Mouse (Mus musculus): Measurements from ENCODE around the gene Gm45021.

The Gm45021 gene

DNA sequence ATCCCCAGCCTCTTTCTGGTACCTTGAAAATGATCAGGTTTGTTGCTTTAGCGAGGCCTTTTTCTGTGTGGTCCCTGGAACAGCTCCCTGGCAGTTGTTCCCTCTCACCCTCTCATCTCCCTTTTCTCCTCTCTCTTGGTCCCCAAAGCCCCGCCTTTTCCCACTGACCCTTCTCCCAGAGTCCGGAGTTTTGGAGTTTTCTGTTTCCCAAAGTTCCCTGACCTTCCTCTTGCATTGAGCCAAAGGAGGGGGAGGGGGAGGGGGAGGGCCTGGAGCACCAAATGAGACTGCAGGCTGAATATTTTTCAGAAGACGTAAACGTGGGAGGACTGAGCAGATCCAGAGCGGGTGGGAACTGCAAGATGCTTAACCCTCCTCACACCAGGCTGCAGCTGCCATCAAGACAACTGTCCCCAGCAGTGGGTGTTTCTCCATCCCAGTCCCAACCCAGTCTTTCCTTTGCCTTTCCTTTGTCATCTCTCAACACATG is 16.8 kb upstream of the Gm45021 start, which contains the start of gene Rarres2:
Gene Rarres2, minus strand, starts transcription at position 218 of the 490 bp plus-strand sequence.
- no peak for DNase-seq (ENCODE audit: low read depth, low spot score)

DNA sequence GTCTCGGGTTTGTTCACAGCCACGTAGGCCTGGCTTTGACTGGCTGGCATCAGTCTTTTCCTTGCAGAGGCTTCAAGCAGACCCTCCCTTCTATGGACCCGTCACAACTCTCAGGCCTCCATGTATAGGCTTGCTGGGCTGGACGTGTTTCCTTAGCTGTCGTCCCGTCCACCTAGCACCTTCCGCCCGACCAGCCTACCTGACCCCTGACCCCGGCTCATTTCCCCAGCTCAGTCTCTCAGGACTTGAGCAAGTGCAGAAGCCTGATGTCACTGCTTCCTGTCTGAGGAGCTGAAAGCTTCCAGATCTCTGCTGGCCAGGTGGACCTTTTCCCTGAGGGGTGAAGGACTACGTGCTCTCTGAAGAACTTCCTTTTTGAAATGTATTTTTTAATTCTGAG is 16.1 kb upstream of the Gm45021 start:
- DNase-seq (ENCODE audit: low read depth, low spot score), result no peak

- no peak for DNase-seq (ENCODE audit: low read depth, low spot score)
These were observed 15.4 kb upstream of the Gm45021 start for GRCm38 (mm10) chr6:48573981-48574380.

GRCm38 (mm10) chr6:48578736-48579135 is 10.7 kb upstream of the Gm45021 start:
- no peak for DNase-seq (ENCODE audit: low read depth, low spot score)

DNA sequence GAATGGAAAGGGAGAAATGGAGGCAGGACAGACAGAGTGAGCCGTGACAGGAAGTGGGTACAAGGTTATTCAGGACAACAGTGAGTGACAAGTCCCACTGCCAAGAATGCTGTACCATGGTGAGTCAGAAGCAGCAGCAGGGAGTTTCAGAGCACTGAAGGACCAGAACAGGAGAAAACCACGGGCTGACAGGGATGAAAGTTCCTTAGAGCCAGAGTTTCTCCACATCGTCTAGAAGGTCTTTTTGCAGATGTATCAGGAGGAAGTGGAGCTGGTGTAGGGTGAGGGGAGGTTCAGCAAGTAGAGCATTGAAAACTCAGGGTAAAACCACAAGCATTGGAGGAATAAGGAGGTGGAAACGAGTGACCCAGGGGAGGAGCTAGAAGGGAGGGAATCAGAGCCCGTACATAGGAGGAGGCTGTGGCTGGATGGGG is 10.2 kb upstream of the Gm45021 start:
- peak; percentile 18 for DNase-seq (ENCODE audit: low read depth, low spot score)

DNA sequence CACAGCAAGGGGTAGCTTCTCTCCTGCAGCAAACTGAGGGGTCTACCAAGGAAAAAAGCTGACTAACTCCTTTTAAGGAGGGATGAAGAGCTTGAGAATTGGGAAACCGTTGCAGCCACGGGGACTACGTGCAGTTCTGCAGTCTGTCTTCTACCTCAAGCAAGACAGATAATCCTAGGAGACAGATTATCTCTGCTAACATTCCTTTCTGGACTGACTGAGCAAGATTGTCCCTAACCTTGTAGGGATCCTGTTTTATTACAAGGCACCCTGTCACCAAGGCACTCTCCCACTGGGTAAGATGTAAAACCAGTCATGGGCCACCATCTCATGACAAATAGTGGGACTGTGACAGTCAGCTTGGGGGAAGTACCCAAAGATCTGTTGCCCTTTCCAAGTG is 8.2 kb upstream of the Gm45021 start:
- no peak for DNase-seq (ENCODE audit: low read depth, low spot score)

GRCm38 (mm10) chr6:48582037-48582436 is 7.4 kb upstream of the Gm45021 start:
- peak; percentile 58 for DNase-seq (ENCODE audit: low read depth, low spot score)

DNA sequence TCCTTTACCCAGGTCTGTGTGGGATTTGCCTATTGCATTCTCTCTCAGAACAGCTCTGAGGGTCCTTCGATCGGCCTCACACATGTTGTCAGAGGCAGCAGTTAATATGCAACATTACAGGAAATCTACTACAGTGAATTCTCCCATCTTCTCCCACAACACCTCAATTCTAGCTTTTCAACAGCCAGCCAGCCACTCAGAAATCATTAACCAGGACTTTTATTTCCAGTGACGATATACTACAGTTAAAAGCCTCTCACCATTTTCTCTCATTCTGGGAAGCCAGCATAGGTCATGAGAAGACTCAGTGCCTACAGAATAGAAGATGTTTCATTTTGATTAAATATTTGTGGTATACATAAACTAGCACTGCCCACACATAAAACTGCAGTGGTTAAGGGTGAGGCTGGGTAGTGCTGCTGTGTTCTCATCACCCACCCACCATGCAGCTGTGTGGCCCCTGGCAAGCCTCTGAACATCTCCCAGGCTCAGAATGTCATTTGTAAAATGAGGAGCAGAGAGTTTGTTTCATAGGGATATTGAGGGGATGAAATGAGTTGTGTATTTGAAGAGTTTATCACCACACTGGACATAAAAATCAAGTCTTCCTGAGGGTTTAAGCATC is 1.9 kb downstream of the Gm45021 start:
- DNase-seq (ENCODE audit: low read depth, low spot score), result no peak

GRCm38 (mm10) chr6:48591871-48592270 is 2.5 kb downstream of the Gm45021 start:
- DNase-seq (ENCODE audit: low read depth, low spot score), result no peak

DNA sequence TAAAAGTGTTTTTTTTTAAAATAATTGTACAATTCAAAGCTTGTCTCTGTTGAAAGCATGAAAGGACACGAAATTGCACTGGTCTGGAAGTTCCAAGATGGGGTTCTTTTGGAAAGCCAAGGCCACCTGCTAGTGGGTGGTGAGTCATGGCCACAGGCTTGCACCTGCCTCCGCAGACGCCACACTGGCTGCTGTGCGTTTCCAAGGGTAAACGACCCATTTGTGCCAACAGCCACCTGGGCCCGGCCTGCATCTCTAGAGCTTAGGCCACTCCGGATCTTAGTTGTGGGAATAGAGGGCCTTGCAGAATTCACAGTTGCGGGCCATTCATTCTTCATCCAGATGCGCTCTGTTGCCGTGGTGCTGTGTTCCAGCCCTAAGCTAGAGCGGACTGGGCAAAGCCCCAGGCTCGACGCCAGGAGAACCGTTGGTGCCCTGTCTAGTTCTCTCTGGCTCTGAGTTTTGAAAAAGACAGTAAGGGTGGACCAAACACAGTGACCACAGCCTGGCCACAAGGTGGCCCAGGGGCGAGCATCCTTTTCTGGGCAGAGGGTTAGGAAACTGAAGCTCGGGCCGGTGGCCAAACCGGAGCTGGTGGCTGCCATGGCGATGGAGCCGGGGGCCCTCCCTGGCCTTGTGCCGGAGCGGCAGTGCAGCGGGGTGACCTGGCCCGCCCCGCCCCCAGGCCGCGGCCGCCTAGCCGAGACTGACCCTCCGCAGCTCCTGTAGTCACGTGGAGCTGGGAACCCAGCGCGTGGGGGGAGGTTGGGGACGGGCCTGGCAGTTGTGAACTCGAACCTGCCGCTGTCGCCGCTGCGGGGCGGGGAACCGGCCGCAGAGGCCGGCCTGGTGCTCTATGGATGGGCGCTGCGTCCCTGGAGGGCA is 4.0 kb downstream of the Gm45021 start, which contains the start of the genes Repin1 and Gm44965:
Gene Repin1, plus strand, starts transcription at position 726 of the 885 bp plus-strand sequence.
Gene Gm44965, plus strand, starts transcription at position 784 of the 885 bp plus-strand sequence.
- peak; percentile 71 for DNase-seq (ENCODE audit: low read depth, low spot score)

- peak; percentile 74 for DNase-seq (ENCODE audit: low read depth, low spot score)
These were observed 4.8 kb downstream of the Gm45021 start for GRCm38 (mm10) chr6:48594043-48594738.

GRCm38 (mm10) chr6:48595278-48595677 is 5.9 kb downstream of the Gm45021 start:
- DNase-seq (ENCODE audit: low read depth, low spot score), result no peak

DNA sequence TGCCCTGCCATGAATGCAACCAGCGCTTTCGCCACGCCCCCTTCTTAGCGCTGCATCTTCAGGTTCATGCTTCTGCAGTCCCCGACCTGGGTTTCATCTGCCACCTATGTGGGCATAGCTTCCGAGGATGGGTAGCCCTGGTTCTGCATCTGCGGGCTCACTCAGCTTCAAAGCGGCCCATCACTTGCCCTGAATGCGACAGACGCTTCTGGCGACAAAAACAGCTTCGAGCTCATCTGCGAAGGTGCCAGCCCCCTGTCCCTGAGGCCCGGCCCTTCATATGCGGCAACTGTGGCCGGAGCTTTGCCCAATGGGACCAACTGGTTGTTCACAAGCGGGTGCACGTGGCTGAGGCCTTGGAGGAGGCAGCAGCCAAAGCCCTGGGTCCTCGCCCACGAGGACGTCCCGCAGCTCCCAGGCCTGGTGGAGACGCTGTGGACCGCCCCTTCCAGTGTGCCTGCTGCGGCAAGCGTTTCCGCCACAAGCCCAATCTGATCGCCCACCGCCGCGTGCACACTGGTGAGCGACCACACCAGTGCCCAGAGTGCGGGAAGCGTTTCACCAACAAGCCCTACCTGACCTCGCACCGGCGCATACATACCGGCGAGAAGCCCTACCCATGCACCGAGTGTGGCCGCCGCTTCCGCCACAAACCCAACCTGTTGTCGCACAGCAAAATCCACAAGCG is 7.3 kb downstream of the Gm45021 start:
- no peak for DNase-seq (ENCODE audit: low read depth, low spot score)

- DNase-seq (ENCODE audit: low read depth, low spot score), result no peak
These were observed 7.8 kb downstream of the Gm45021 start for GRCm38 (mm10) chr6:48597233-48597625.

DNA sequence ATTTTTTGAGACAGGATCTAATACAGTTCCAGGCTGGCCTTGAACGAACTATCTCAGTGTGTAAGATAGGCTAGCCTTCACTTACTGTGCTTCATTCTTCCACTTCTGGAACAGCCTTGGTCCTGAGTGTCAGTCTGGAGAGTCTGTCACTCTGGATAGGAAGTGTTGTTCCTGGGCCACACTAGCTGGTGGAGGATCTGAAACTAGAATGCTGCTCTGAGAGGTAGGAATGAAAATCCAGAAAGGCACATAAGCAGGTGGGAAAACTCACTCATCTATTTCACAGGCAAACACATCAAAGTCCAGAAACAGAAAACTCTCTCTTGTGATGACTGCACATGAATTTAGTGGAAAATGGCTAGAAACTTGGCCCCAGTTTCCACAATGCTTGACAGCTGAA is 11.2 kb downstream of the Gm45021 start:
- DNase-seq (ENCODE audit: low read depth, low spot score), result no peak

DNA sequence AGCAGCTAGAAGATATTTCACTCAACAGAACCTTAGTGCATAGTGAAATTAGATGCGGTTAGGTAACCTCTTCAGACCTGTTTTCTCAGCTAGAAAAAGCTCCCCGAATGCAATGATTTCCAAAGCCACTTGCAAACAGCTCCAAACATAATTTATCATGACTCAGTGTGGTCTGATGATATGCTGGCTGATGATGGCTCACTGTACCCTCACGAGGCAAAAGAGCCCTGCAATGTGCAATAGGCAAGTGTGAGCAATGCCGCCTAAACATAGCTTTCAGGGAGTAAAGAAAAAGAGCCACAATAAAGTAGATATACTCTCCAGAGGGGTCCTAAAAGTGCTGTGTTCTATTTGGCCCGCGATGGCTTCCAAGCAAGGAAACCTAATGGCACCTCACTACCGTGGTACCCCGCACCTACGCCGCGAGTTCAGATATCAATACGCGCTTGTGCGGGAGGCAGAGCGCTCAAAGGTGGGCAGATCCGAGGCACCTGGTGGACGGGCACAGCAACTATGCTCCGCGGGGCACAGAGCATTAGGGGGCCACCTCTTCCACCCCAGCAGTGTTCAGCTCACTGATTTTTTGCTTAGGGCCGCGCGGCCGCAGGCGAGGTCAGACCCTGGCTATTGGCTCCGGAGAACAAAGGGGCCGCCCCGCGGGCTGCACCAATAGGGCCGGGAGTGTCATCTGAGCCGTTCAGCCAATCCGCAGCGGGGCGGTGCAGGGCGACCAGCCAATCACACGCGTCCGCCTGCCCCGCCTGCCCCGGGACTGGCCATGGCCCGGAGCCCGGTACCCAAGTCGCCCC is 12.1 kb downstream of the Gm45021 start, which contains the start of gene Zfp775:
Gene Zfp775, plus strand, starts transcription at position 793 of the 809 bp plus-strand sequence.
- DNase-seq (ENCODE audit: low read depth, low spot score), result peak; percentile 92

DNA sequence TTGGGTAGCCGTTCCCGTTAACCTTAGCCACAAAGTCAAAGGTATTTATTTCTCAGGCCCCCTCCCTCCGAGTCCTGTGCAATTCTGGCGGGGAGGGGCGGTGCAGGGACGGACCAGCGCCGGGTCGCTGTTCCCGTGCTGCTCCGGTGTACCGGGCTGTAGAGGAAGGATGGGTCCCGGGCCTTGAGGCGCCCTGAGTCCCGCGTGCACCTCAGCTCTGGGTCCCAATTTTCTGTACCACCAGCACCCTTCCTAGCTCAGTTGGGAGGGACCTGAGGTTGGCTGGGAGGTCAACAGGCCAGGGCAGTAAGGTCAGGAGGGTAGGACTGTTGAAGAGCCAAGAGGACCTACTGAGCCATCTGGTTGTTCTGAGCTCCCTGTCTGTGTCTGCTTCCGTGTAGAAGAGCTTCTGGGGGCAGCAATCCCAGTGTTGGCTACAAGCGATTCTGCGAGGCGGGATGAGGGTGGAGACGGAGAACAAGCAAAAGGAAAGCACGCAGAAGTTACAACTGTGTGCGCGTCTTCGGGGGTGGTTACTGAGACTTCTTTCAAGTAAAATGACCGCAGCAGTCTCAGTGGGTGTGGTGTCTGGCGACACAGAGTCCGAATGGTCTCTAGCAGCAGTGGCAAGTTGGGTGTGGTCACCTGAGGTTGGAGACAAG is 12.8 kb downstream of the Gm45021 start:
- peak; percentile 47 for DNase-seq (ENCODE audit: low read depth, low spot score)

DNA sequence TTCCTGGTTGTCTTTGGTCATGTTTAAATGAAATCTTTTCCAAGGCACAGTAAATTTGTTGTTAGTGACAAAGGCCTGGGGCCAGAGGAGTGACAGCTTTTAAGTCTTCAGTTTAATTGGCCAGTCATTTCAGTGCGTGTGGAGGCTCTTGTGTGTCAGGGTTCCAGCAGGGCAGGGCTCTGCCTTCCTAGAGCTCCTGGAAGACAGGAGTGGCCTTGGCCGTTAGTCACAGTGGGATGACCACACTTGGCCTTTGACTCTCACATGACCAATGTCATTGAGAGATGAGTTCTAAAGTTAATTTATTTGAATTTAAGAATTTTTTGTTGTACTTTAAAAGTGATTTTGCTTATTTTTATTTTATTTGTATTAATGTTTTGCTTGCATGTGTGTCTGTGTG is 18.7 kb downstream of the Gm45021 start:
- DNase-seq (ENCODE audit: low read depth, low spot score), result no peak

GRCm38 (mm10) chr6:48609512-48609911 is 20.1 kb downstream of the Gm45021 start:
- no peak for DNase-seq (ENCODE audit: low read depth, low spot score)

DNA sequence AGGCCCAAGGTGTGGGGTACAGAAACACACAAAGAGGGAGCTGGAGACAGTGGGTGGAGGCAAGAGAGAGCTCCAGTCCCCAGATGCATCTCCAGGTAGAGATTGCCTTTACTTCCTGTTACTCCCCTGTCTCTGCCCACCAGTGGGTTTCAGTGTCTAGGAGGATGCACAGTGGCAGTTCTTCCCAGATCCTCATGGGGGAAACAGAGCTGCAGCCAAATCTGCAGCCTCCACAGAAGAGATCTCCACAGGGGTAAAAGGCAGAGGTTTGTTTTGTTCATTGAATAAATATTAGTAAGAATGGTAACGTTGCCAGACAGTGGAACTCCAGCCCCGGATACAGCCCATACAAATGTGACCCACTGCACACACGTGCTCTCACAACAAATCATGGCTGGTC is 21.2 kb downstream of the Gm45021 start:
- DNase-seq (ENCODE audit: low read depth, low spot score), result no peak
